Mouse (Mus musculus) liver, postnatal 0 days (tissue): Measurements from ENCODE around the gene Pcp2. TPM values are rescaled to one million over a fixed set of nuclear protein-coding genes. Genes with fewer than 3 reads are reported as not detected.

Experiments used
- ATAC-seq: fragments of 200-750 bp; cut with Nextera tagmentation; 2 replicates; pipeline ENCODE4 v1.8.0; 2017; ENCODE audit warnings: mild to moderate bottlenecking, moderate library complexity
- DNase-seq: peaks from one replicate; pipeline ENCODE4 v3.0.0-alpha.2; 2016
- H3K27ac ChIP-seq: fragments of 300-500 bp; sonication (generic); 2 replicates; pipeline ENCODE4 v1.5.1; 2014; ENCODE audit warnings: antibody characterized with exemption, moderate library complexity, mild to moderate bottlenecking, low read depth
- H3K27me3 ChIP-seq: fragments of 300-500 bp; sonication (generic); 2 replicates; pipeline ENCODE4 v1.6.1; 2014; ENCODE audit warnings: low read length, control low read depth, mixed read lengths; ENCODE audit not compliant: insufficient read depth
- H3K36me3 ChIP-seq: fragments of 300-500 bp; sonication (generic); replicated peaks from 2 replicates; pipeline ENCODE4 v1.6.1; 2014; ENCODE audit warnings: mild to moderate bottlenecking, control low read depth, low read length, moderate library complexity, mixed read lengths; ENCODE audit not compliant: insufficient read depth
- H3K4me1 ChIP-seq: fragments of 300-500 bp; sonication (generic); 2 replicates; pipeline ENCODE4 v1.6.1; 2014; ENCODE audit warnings: antibody characterized with exemption, mild to moderate bottlenecking, control low read depth; ENCODE audit not compliant: insufficient read depth
- H3K4me2 ChIP-seq: fragments of 300-500 bp; sonication (generic); 2 replicates; pipeline ENCODE4 v1.6.1; 2014; ENCODE audit warnings: low read depth, mild to moderate bottlenecking, low read length, moderate library complexity, mixed read lengths
- H3K4me3 ChIP-seq: fragments of 300-500 bp; sonication (generic); 2 replicates; pipeline ENCODE4 v1.5.1; 2014; ENCODE audit warnings: low read depth, low read length
- H3K9ac ChIP-seq: fragments of 300-500 bp; sonication (generic); replicated peaks from 2 replicates; pipeline ENCODE4 v1.6.1; 2014; ENCODE audit warnings: mild to moderate bottlenecking, moderate library complexity
- H3K9me3 ChIP-seq: fragments of 300-500 bp; sonication (generic); 2 replicates; pipeline ENCODE4 v1.6.1; 2016; ENCODE audit warnings: mild to moderate bottlenecking, control low read depth, low read length, mixed read lengths
- CTCF ChIP-seq: sonication (generic); IDR thresholded peaks from 2 replicates; pipeline ENCODE4 v1.5.1; 2016; ENCODE audit warnings: antibody characterized with exemption, low read depth
- EP300 ChIP-seq: IDR thresholded peaks from 2 replicates; pipeline ENCODE4 v1.6.1; 2016; ENCODE audit warnings: antibody characterized with exemption, low read depth, mild to moderate bottlenecking
- WGBS: fragments of 180-500 bp; shearing (Covaris S2); extraction: QIAGEN DNeasy Blood & Tissue Kit; methylation state at CpG from one replicate; pipeline ENCODE4 v1.1.7; 2014; ENCODE audit not compliant: insufficient replicate concordance; 5-methylcytosine and 5-hydroxymethylcytosine counted together
- polyA plus RNA-seq: library from polyadenylated mRNA; unstranded; fragments of >200 nt; fragmentation: Nextera tagmentation; extraction: Ambion mirVana; gene quantifications from 2 replicates; pipeline ENCODE4 v1.2.1, GENCODE M21; 2015

Gene Pcp2
- polyA plus RNA-seq, 1 experiment from 2014 or later, result 0.07 TPM

- DNase-seq, result peak; percentile 23
- peak; percentile 17; the same call in 1 of the 2 replicates for ATAC-seq
- peaks cover 4% of the 10 kb centered on the region; the same call in 1 of the 2 replicates for H3K36me3 ChIP-seq
- TF ChIP-seq EP300, result peak; percentile 62
- TF ChIP-seq CTCF, result no peak
- no peaks in the 10 kb centered on the region for H3K9me3 ChIP-seq
- H3K4me3 ChIP-seq, result no peak overlapping the region
- no peaks in the 10 kb centered on the region for H3K27me3 ChIP-seq
- H3K27ac ChIP-seq, result peak overlapping the region; percentile 68; the same call in 1 of the 2 replicates
- H3K4me1 ChIP-seq, result no peaks in the 10 kb centered on the region; the same call in 1 of the 2 replicates
- WGBS, result 36% methylated on average over 2 of the region's 2 CpGs
- no peak overlapping the region for H3K9ac ChIP-seq
- no peak overlapping the region; the same call in 1 of the 2 replicates for H3K4me2 ChIP-seq
These were observed 22.9 kb upstream of the Pcp2 start for GRCm38 (mm10) chr8:3648268-3648667.

GRCm38 (mm10) chr8:3647561-3647960 lies 22.2 kb upstream of the Pcp2 start:
- H3K4me3 ChIP-seq, result no peak overlapping the region
- no peak overlapping the region for H3K4me2 ChIP-seq
- no peaks in the 10 kb centered on the region for H3K27me3 ChIP-seq
- H3K36me3 ChIP-seq, result peaks cover 9% of the 10 kb centered on the region
- H3K4me1 ChIP-seq, result no peaks in the 10 kb centered on the region; the same call in 1 of the 2 replicates
- TF ChIP-seq EP300 (no peak), CTCF (no peak)
- DNase-seq (no peak), ATAC-seq (no peak)
- no peaks in the 10 kb centered on the region for H3K9me3 ChIP-seq
- no peak overlapping the region for H3K9ac ChIP-seq
- H3K27ac ChIP-seq, result peak overlapping the region; percentile 41; the same call in 1 of the 2 replicates
- 67% methylated on average over 4 of the region's 4 CpGs for WGBS

GRCm38 (mm10) chr8:3646824-3647531 lies 21.6 kb upstream of the Pcp2 start:
- Histone ChIP-seq H3K4me2 (0 out of 2 replicates have a peak overlapping the region, but pooled peaks have one; percentile 7), H3K27ac (peak overlapping the region; percentile 57), H3K4me1 (no peaks in the 10 kb centered on the region; the same call in 1 of the 2 replicates), H3K9ac (no peak overlapping the region), H3K4me3 (no peak overlapping the region), H3K36me3 (peaks cover 12% of the 10 kb centered on the region), H3K9me3 (no peaks in the 10 kb centered on the region), H3K27me3 (no peaks in the 10 kb centered on the region)
- no peak for TF ChIP-seq CTCF
- TF ChIP-seq EP300, result no peak
- WGBS, result 67% methylated on average over 6 of the region's 6 CpGs
- ATAC-seq, result no peak
- no peak for DNase-seq

- Histone ChIP-seq H3K9me3 (no peaks in the 10 kb centered on the region), H3K4me1 (no peaks in the 10 kb centered on the region; the same call in 1 of the 2 replicates), H3K27me3 (no peaks in the 10 kb centered on the region), H3K27ac (peak overlapping the region; percentile 57; the same call in 1 of the 2 replicates), H3K36me3 (peaks cover 23% of the 10 kb centered on the region), H3K9ac (no peak overlapping the region), H3K4me2 (no peak overlapping the region), H3K4me3 (no peak overlapping the region)
- no peak for TF ChIP-seq EP300
- peak; percentile 65 for TF ChIP-seq CTCF
- peak; percentile 81 for DNase-seq
- peak; percentile 81 for ATAC-seq
- WGBS, result 9% methylated on average over 5 of the region's 5 CpGs
These were observed 20.5 kb upstream of the Pcp2 start for GRCm38 (mm10) chr8:3645804-3646203.

- ATAC-seq, result peak; percentile 29
- Histone ChIP-seq H3K4me1 (peaks cover 17% of the 10 kb centered on the region), H3K27ac (peak overlapping the region; percentile 42), H3K9me3 (no peaks in the 10 kb centered on the region), H3K4me2 (peak overlapping the region; percentile 68), H3K27me3 (no peaks in the 10 kb centered on the region), H3K36me3 (peaks cover 38% of the 10 kb centered on the region), H3K9ac (peak overlapping the region; percentile 66), H3K4me3 (peak overlapping the region; percentile 67)
- peak; percentile 57 for DNase-seq
- TF ChIP-seq EP300 (no peak), CTCF (no peak)
- WGBS, result 7% methylated on average over 8 of the region's 8 CpGs
These were observed 6.1 kb upstream of the Pcp2 start for GRCm38 (mm10) chr8:3631478-3631875.

- TF ChIP-seq CTCF (no peak), EP300 (no peak)
- H3K4me1 ChIP-seq, result peaks cover 17% of the 10 kb centered on the region
- H3K27ac ChIP-seq, result peak within 1 kb of the TSS; percentile 42
- peak; percentile 91 for DNase-seq
- H3K9me3 ChIP-seq, result no peaks in the 10 kb centered on the region
- peak within 1 kb of the TSS; percentile 66 for H3K9ac ChIP-seq
- peak within 1 kb of the TSS; percentile 67 for H3K4me3 ChIP-seq
- peak within 1 kb of the TSS; percentile 68 for H3K4me2 ChIP-seq
- H3K36me3 ChIP-seq, result peaks cover 32% of the 10 kb centered on the region
- ATAC-seq, result peak; percentile 97
- WGBS, result 4% methylated on average over 44 of the region's 47 CpGs
- no peaks in the 10 kb centered on the region for H3K27me3 ChIP-seq
These were observed 5.5 kb upstream of the Pcp2 start, which contains the start of gene Stxbp2 for GRCm38 (mm10) chr8:3630647-3631477. Gene Stxbp2, plus strand, starts transcription at chr8:3630955.
